Mouse (Mus musculus) neutrophil, adult 5-6 weeks (primary cell): Measurements from ENCODE around the gene Olfr868. TPM values are rescaled to one million over a fixed set of nuclear protein-coding genes. Genes with fewer than 3 reads are reported as not detected.

Source experiments
- ATAC-seq: fragments of 151-379, 151-347 bp; 2 replicates; pipeline ENCODE4 v1.8.0; 2017; ENCODE audit warnings: mild to moderate bottlenecking, moderate TSS enrichment; ENCODE audit not compliant: insufficient number of reproducible peaks, poor library complexity, low FRiP score, severe bottlenecking; ENCODE audit errors: extremely low read depth
- total RNA-seq: library from RNA; stranded (forward); fragments of 200-1000 nt; gene quantifications from 2 replicates; pipeline ENCODE4 v1.2.3, GENCODE M21; 2017

Gene Olfr868
- total RNA-seq: not detected in 2 replicates

DNA sequence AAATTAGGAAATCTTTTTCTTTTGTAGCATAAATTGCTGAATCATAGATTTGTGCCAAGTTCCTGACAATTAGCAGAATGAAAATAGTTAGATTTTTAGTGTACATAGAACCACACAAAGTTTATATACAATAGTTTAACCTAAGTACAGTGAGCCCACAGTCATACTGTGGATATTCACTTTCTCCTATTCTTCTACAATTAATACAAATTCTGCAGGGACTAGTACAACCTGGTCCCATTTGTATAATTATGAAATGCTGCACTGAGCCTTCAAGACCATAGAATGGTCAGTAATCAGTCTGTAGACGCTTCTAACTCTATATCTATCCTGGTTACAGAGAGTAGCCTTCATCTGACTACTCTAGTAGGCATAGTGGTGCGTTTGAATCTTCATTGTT, at the start of gene Olfr868:
Gene Olfr868, plus strand, starts transcription at position 301 of the 400 bp plus-strand sequence.
- no peak for ATAC-seq

GRCm38 (mm10) chr9:20057462-20057861, 41.0 kb upstream of the Olfr868 start, which contains the start of gene Olfr867:
Olfr867 (minus strand) TSS chr9:20057562.
- no peak for ATAC-seq

- no peak for ATAC-seq
These were observed 28.2 kb upstream of the Olfr868 start for GRCm38 (mm10) chr9:20070236-20070635.

DNA sequence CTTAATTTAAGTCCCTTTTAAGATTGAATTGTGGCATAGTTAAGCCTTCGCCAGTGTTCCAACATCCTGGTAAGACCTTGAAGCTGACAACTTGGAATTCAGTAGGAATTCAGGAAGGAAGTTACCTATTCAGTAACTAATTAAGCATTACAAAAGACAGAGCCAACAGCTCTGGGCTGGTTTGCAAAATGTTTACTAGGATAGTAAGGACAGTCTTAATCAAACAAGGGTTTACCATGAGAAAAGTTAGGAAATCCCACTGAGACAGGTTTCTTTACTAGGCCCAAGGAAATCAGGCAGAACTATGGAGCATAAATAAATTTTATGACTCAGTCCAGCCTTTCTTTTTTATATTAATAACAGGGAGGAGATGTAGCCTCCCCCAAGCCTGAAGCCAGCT, 27.1 kb upstream of the Olfr868 start:
- ATAC-seq: no peak

GRCm38 (mm10) chr9:20073523-20074177, 24.8 kb upstream of the Olfr868 start:
- ATAC-seq: no peak

DNA sequence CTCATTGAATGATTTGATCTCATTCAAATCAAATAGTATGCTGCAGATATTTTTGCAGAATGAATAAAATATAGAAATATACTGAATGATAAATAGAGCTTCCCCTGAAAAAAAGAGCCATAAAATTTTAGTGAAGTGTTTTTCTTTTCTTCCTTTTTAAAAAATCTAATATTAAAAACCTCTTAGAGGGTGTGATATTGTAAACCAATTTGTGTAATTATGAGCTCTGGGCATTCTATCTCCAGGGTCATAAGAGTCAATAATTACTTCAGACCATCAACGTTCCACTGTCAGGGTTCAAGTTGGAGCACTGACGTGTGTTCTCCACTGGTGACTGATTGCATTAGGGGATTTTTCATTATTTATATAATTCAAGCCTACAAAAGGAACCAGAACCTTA, 30.3 kb downstream of the Olfr868 start, which contains the start of gene Olfr869:
Gene Olfr869, plus strand, starts transcription at position 301 of the 400 bp plus-strand sequence.
- ATAC-seq: no peak

GRCm38 (mm10) chr9:20149706-20150105, 51.3 kb downstream of the Olfr868 start:
- ATAC-seq: no peak

Other genes starting within 250 kb of the Olfr868 start
- gene Olfr860, start 248.9 kb upstream of the Olfr868 start, total RNA-seq: not detected in 2 replicates
- gene Olfr862, start 210.6 kb upstream of the Olfr868 start, total RNA-seq: not detected in 2 replicates
- gene Olfr77, start 181.8 kb upstream of the Olfr868 start, total RNA-seq: 0.47 and 0.49 TPM in 2 replicates
- gene Olfr866, start 70.6 kb upstream of the Olfr868 start, total RNA-seq: not detected in 2 replicates
- gene Olfr867, start 41.1 kb upstream of the Olfr868 start, total RNA-seq: not detected in 2 replicates
- not detected in 2 replicates for gene Olfr869, start 30.4 kb downstream of the Olfr868 start, total RNA-seq
- not detected in 2 replicates for gene Olfr870, start 75.4 kb downstream of the Olfr868 start, total RNA-seq
- gene Olfr871, start 113.6 kb downstream of the Olfr868 start, total RNA-seq: not detected in 2 replicates
- gene Olfr872, start 138.5 kb downstream of the Olfr868 start, total RNA-seq: not detected in 2 replicates
- not detected in 2 replicates for gene Olfr39, start 183.7 kb downstream of the Olfr868 start, total RNA-seq
- gene Olfr873, start 199.9 kb downstream of the Olfr868 start, total RNA-seq: not detected in 2 replicates
- 0.35 TPM in 1 of 2 replicates, not detected in the other for gene Olfr18, start 237.5 kb downstream of the Olfr868 start, total RNA-seq